Mouse (Mus musculus) E14TG2a.4 (cell line): ENCODE data around the gene Mki67.

Experiments used
- CTCF ChIP-seq: conservative IDR thresholded peaks from 2 replicates; pipeline ENCODE4 v1.5.1; 2014; ENCODE audit warnings: low read length
- NANOG ChIP-seq: IDR thresholded peaks from 2 replicates; pipeline ENCODE4 v1.6.1; 2014; ENCODE audit warnings: borderline replicate concordance, low read length, mixed read lengths

- no peak for TF ChIP-seq CTCF
- TF ChIP-seq NANOG: no peak
Observed at GRCm38 (mm10) chr7:135694130-135694529, 22.0 kb downstream of the Mki67 start.
